Mouse (Mus musculus): ENCODE measurements around the gene St8sia1. TPM values are rescaled to one million over a fixed set of nuclear protein-coding genes. Genes with fewer than 3 reads are reported as not detected.

The St8sia1 gene
- polyA plus RNA-seq, 1 experiment from 2014 or later = 1.6 TPM

DNA sequence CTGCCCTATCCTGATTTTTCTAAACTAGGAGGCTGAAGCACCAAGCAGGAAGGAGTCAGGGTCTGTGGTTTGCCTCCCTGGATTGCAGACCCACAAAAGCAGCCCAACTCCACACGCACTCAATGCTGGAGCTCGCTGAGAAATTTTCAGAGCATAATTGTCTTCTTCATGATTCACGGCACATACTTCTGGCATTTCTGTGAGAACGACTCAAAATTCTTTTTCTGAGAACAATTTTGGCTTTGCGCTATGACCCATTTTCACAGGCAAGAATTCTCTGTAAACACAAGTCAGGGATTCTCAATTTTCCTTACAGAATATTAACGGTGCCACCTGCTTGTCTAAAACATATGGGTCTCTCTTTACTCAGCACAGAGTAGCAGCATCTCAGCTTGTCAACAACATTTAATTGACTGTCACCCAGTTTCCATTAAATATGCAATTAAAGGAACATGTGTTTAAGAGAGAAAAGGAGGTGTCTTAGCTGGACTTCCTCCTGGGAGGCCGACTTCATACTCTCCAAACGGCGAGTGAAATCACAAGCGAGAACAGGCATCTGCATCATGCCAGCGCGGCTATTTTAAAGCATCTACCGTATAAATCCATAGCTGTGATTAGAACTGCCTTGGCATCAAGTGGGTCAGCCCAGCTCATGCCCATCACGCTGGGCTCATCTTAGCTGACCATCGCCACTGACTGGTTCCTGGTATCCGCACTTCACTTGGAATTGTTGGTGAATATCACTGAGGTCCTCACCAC lies 35.5 kb downstream of the St8sia1 start:
- H3K36me3 ChIP-seq (replicated peaks) = no peaks in the 10 kb centered on the region
- H3K27me3 ChIP-seq (replicated peaks; ENCODE audit: low read depth, poor library complexity, severe bottlenecking) = no peaks in the 10 kb centered on the region
- H3K27ac ChIP-seq (replicated peaks) = no peak overlapping the region
- no peaks in the 10 kb centered on the region for H3K9me3 ChIP-seq
- H3K4me3 ChIP-seq = no peak overlapping the region
- 91% methylated on average over 16 of the region's 16 CpGs for WGBS
- H3K4me1 ChIP-seq = no peaks in the 10 kb centered on the region
- no peak for DNase-seq (ENCODE audit: low spot score)

DNA sequence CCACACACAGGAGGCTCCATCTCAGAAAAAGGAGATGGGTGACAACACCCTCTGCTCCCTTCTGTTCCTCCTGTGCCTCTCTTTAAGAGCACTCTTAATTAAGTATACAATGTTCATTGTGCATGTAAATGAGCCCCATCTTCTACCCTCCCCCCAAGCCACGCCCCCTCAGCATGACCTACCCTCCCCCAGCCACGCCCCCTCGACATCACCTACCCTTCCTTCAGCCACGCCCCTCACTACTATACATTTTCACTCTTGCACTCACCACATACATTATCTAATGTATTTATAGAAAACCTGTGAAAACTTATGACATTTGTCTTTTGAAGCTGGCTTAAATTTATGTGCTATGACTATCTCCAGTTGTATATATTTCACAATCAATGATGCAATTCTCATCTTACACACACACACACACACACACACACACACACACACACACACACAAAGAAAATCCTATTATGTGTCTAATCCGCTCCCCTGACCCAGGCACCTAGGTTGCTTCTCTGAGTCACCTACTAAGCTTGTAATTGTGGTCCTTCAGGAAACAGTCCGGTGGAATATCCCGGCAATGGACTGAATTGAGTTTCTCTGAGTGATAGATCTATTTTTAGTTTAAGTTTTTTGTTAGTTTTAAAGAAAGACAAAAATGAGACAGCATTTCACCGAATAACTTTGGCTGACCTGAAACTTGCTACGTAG lies 37.2 kb downstream of the St8sia1 start:
- Histone ChIP-seq H3K27ac (replicated peaks) (no peak overlapping the region), H3K36me3 (replicated peaks) (no peaks in the 10 kb centered on the region), H3K4me3 (no peak overlapping the region), H3K4me1 (no peaks in the 10 kb centered on the region), H3K27me3 (replicated peaks; ENCODE audit: low read depth, poor library complexity, severe bottlenecking) (no peaks in the 10 kb centered on the region), H3K9me3 (no peaks in the 10 kb centered on the region)
- 89% methylated on average over 9 of the region's 9 CpGs for WGBS
- no peak for DNase-seq (ENCODE audit: low spot score)

DNA sequence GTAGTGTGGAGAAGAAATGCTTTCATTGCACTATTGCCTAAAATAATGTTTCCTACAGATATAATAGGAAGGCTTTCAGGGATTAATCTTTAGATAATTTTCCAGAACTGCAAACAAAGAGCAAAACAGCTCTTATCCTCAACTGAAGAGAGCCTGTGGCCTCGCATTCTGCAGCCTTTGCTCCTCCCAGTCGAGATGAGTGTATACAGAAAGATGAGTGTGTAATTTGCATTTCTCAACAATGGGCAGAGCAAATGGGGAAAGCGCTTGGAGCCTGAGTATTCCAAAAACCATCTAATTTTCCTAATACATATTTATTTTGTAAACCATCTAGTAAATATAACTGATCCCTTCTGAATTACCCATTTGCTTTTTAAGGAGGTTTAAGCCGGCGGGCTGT lies 38.3 kb downstream of the St8sia1 start:
- WGBS = 88% methylated on average over 5 of the region's 5 CpGs
- no peak overlapping the region for H3K27ac ChIP-seq (replicated peaks)
- H3K27me3 ChIP-seq (replicated peaks; ENCODE audit: low read depth, poor library complexity, severe bottlenecking) = no peaks in the 10 kb centered on the region
- H3K4me3 ChIP-seq = no peak overlapping the region
- H3K9me3 ChIP-seq = no peaks in the 10 kb centered on the region
- no peak for DNase-seq (ENCODE audit: low spot score)
- no peaks in the 10 kb centered on the region for H3K4me1 ChIP-seq
- no peaks in the 10 kb centered on the region for H3K36me3 ChIP-seq (replicated peaks)

DNA sequence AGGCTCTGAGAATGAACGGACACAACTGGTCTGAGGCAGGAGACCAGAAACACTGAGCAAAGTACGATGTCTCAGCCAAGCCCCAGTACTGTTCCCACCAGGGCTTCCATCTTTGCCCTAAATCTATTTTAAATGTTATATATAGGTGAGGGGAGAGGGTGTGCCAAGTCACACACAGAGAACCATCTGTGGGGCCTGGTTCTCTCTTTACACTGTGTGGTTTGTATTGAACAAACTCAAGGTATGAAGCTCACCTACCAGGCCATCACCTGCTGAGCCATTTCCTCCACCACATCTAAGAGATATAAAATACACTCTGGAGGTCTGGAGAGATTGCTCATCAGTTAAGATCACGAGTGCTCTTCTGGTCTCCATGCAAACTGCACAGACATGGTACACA lies 38.9 kb downstream of the St8sia1 start:
- H3K36me3 ChIP-seq (replicated peaks) = no peaks in the 10 kb centered on the region
- H3K4me3 ChIP-seq = no peak overlapping the region
- no peak for DNase-seq (ENCODE audit: low spot score)
- no peaks in the 10 kb centered on the region for H3K9me3 ChIP-seq
- H3K4me1 ChIP-seq = no peaks in the 10 kb centered on the region
- H3K27ac ChIP-seq (replicated peaks) = no peak overlapping the region
- H3K27me3 ChIP-seq (replicated peaks; ENCODE audit: low read depth, poor library complexity, severe bottlenecking) = no peaks in the 10 kb centered on the region
- 90% methylated on average over 3 of the region's 3 CpGs for WGBS

DNA sequence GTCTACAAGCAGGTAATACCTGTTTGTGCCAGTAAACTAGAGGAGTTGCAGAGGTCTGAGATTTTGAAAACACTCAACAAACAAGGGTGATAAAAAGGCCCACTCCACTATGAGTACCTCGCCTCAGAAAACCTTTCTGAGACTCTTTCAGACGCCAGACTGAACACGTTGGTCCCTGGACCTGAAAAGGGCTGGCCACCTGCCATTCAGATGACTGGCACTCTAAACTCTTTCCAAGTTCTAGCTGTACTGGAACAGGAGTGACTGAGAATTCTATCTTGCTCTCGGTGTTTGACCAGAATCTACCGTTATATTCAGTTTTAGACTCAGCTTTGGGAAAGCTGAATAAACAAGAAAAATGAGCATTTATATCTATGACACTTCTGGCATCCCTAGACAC lies 43.4 kb downstream of the St8sia1 start:
- Histone ChIP-seq H3K4me1 (no peaks in the 10 kb centered on the region; the same call in 1 of the 2 replicates), H3K36me3 (replicated peaks) (no peaks in the 10 kb centered on the region), H3K27me3 (replicated peaks; ENCODE audit: low read depth, poor library complexity, severe bottlenecking) (no peaks in the 10 kb centered on the region), H3K27ac (replicated peaks) (no peak overlapping the region), H3K9me3 (no peaks in the 10 kb centered on the region), H3K4me3 (no peak overlapping the region)
- WGBS = 86% methylated on average over 5 of the region's 5 CpGs
- DNase-seq (ENCODE audit: low spot score) = no peak

DNA sequence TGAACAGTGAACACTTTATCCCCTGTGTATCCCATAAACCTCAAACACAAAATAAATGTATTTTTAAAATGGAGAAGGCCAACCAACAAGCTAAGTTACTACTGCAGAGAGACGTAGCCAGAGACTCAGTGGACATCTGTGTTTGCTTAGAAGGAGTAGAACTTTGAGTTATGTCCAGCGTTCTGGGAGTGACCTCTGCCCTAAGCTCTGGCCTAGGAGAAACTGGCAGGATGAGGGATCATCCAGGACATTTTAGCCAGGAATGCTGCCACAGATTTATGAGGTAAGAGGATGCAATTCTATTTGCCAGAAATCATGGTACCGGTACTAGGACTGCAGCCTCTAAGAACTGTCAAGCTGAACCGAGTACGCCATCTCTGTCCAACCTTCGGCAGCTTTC lies 45.6 kb downstream of the St8sia1 start:
- DNase-seq (ENCODE audit: low spot score) = no peak
- Histone ChIP-seq H3K36me3 (replicated peaks) (no peaks in the 10 kb centered on the region), H3K4me1 (no peaks in the 10 kb centered on the region; the same call in 1 of the 2 replicates), H3K27ac (replicated peaks) (no peak overlapping the region), H3K4me3 (no peak overlapping the region), H3K9me3 (no peaks in the 10 kb centered on the region), H3K27me3 (replicated peaks; ENCODE audit: low read depth, poor library complexity, severe bottlenecking) (no peaks in the 10 kb centered on the region)
- WGBS = 74% methylated on average over 6 of the region's 6 CpGs

DNA sequence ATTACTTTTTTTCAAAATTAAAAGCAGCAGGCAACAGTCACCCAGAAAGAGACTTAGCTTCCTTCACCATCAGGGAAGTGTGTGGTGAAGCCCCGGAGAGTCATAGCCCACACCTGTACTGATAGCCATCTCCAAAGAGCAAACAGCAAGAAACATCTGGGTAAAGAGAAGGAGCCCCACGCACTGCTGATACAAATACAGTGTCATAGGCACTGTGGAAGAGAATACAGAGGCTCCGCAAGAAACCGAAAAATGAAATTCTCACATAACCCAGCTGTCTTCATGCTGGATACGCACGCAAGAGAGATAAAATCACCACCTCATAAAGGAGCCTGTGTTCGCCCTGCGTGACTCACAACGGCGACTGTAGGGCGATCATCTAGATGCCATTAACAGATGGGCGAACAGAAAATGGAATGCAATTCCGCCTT lies 46.8 kb downstream of the St8sia1 start:
- Histone ChIP-seq H3K27ac (replicated peaks) (no peak overlapping the region), H3K27me3 (replicated peaks; ENCODE audit: low read depth, poor library complexity, severe bottlenecking) (no peaks in the 10 kb centered on the region), H3K4me1 (no peaks in the 10 kb centered on the region; the same call in 1 of the 2 replicates), H3K36me3 (replicated peaks) (no peaks in the 10 kb centered on the region), H3K9me3 (no peaks in the 10 kb centered on the region), H3K4me3 (no peak overlapping the region)
- no peak for DNase-seq (ENCODE audit: low spot score)
- 91% methylated on average over 13 of the region's 13 CpGs for WGBS

DNA sequence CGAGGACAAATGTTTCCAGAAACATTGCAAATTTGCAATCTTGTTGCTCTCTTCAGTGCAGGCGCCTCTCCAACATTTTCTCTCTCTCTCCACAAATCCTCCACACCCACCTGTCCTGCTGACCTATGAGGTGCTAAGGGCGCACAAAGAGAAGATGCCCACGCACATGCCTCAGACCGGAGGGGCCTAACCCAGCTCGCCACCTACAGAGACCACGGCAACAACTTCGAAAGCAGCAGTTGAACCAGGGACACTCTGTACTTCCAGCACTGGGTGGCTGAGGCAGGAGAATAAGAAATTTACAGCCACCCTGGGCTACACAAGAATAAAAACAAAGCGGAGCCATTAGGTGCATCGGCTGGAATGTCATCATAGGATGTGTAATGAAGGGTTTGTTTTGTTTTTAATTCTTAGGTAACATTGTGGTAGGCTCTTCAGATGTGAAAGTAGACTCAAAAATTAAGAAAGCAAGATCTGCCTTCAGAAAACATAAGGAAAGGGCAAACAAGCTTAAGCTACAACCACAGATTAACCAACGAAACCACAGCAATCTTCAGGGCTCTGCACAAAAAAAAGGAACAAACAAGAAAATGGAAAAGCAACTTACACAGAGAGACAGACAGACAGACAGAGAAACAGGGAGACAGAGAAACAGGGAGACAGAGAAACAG lies 47.8 kb downstream of the St8sia1 start:
- Histone ChIP-seq H3K27ac (replicated peaks) (no peak overlapping the region), H3K4me3 (no peak overlapping the region), H3K36me3 (replicated peaks) (no peaks in the 10 kb centered on the region), H3K4me1 (no peaks in the 10 kb centered on the region; the same call in 1 of the 2 replicates), H3K27me3 (replicated peaks; ENCODE audit: low read depth, poor library complexity, severe bottlenecking) (no peaks in the 10 kb centered on the region), H3K9me3 (no peaks in the 10 kb centered on the region)
- DNase-seq (ENCODE audit: low spot score) = no peak
- 90% methylated on average over 11 of the region's 11 CpGs for WGBS

DNA sequence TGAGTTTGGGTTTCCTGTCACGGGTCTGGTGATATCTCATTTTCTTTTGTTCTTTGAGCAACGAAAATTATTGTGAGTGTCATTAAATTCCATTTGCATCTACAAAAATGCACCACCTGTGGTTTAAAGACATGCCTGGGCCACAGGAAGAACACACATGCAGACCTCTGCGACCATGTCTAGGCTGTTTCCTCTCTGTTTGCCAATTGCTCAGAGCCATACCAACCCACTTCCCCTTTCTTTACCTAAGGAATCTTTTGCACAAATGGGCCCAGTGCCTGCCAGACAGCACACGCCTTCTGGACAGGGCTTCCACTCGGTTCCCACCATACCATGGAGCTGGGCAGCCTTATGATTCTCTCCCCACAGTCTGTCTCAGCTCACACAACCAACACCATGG lies 48.8 kb downstream of the St8sia1 start:
- Histone ChIP-seq H3K27ac (replicated peaks) (no peak overlapping the region), H3K4me1 (no peaks in the 10 kb centered on the region; the same call in 1 of the 2 replicates), H3K36me3 (replicated peaks) (no peaks in the 10 kb centered on the region), H3K27me3 (replicated peaks; ENCODE audit: low read depth, poor library complexity, severe bottlenecking) (no peaks in the 10 kb centered on the region), H3K9me3 (no peaks in the 10 kb centered on the region; the same call in 1 of the 2 replicates), H3K4me3 (no peak overlapping the region)
- no peak for DNase-seq (ENCODE audit: low spot score)
- WGBS = 83% methylated on average over 5 of the region's 5 CpGs

DNA sequence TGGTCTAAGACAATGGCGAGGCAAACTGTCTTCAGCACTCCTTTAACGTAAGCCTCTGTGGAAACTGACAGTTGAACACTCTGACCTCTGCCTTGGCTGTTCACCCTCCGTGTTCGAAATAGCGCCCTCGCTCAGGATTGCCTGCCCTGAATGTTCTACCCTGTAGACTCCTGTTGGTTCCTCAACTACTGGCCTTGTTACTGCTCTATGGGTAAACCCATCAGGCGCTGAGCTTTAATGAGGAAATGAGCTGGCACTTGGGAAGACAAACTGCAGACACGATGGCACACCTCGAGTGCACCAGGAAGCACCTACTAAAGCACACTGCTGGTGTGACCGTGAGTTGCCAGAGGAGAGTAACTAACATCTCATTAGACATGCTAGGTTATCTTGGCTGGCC lies 49.6 kb downstream of the St8sia1 start:
- H3K27me3 ChIP-seq (replicated peaks; ENCODE audit: low read depth, poor library complexity, severe bottlenecking) = no peaks in the 10 kb centered on the region
- no peaks in the 10 kb centered on the region for H3K36me3 ChIP-seq (replicated peaks)
- H3K9me3 ChIP-seq = no peaks in the 10 kb centered on the region; the same call in 1 of the 2 replicates
- H3K4me1 ChIP-seq = no peaks in the 10 kb centered on the region; the same call in 1 of the 2 replicates
- no peak overlapping the region for H3K27ac ChIP-seq (replicated peaks)
- WGBS = 92% methylated on average over 10 of the region's 10 CpGs
- no peak for DNase-seq (ENCODE audit: low spot score)
- no peak overlapping the region for H3K4me3 ChIP-seq

DNA sequence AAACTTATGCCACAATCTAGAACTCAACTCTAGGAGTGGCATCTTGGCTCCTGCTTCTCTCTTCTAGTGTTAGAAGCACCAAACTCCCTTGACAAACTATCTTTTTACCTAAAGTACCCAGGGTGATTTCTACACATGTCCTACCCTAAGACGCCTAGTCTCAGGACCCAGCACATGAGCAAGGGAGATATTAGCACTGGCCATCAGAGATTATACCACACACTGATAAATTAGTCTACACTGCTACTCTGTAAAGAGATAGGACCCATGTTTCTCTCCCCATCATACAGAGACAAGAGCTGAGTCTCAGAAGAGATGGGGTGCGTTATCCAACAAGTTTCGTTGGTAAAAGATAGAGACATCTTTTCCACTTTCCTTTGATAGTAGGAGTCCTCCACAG lies 53.0 kb downstream of the St8sia1 start:
- H3K27me3 ChIP-seq (replicated peaks; ENCODE audit: low read depth, poor library complexity, severe bottlenecking) = no peaks in the 10 kb centered on the region
- H3K9me3 ChIP-seq = no peaks in the 10 kb centered on the region; the same call in 1 of the 2 replicates
- DNase-seq (ENCODE audit: low spot score) = no peak
- H3K27ac ChIP-seq (replicated peaks) = no peak overlapping the region
- no peak overlapping the region for H3K4me3 ChIP-seq
- no peaks in the 10 kb centered on the region for H3K4me1 ChIP-seq
- WGBS = 96% methylated on average over 3 of the region's 3 CpGs
- no peaks in the 10 kb centered on the region for H3K36me3 ChIP-seq (replicated peaks)

DNA sequence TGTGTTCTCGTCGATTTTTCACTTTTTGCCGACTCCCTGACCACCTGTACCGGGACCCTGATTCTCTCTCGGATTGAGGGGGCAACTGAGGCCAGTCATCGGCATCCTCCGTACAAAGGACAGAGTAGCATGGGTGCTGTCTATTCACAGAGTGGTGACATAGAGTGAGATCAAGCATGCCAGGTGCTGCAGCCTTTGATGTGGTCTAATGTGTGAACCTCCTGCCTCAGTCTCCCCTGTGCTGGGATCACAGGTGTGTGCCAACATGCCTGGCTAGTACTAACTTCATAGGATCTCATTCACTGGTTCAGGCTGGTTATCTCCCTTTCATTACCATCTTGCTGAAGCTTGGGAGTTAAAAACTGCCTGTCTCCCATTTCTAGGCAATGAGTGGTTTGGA lies 53.5 kb downstream of the St8sia1 start:
- no peaks in the 10 kb centered on the region for H3K27me3 ChIP-seq (replicated peaks; ENCODE audit: low read depth, poor library complexity, severe bottlenecking)
- no peak for DNase-seq (ENCODE audit: low spot score)
- H3K4me3 ChIP-seq = no peak overlapping the region
- no peaks in the 10 kb centered on the region for H3K36me3 ChIP-seq (replicated peaks)
- whole genome bisulfite sequencing = 96% methylated on average over 7 of the region's 7 CpGs
- no peaks in the 10 kb centered on the region for H3K4me1 ChIP-seq
- H3K27ac ChIP-seq (replicated peaks) = no peak overlapping the region
- H3K9me3 ChIP-seq = no peaks in the 10 kb centered on the region; the same call in 1 of the 2 replicates

All from embryonic facial prominence, embryonic 10.5 days (tissue).